Mouse (Mus musculus) liver, adult (tissue): ENCODE measurements around the gene Ar.

ENCODE experiments used
- GATA4 ChIP-seq: IDR thresholded peaks from 2 replicates; pipeline ENCODE4 v1.6.1; 2014; ENCODE audit warnings: mild to moderate bottlenecking, low read length; ENCODE audit not compliant: insufficient replicate concordance

Ar gene

DNA sequence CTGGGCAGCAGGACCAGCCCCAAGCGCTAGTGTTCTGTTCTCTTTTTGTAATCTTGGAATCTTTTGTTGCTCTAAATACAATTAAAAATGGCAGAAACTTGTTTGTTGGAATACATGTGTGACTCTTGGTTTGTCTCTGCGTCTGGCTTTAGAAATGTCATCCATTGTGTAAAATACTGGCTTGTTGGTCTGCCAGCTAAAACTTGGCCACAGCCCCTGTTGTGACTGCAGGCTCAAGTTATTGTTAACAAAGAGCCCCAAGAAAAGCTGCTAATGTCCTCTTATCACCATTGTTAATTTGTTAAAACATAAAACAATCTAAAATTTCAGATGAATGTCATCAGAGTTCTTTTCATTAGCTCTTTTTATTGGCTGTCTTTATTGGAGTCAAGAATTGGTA lies 174.5 kb downstream of the Ar start:
- no peak for TF ChIP-seq GATA4

GRCm38 (mm10) chrX:98347481-98347880 lies 198.9 kb downstream of the Ar start:
- no peak for TF ChIP-seq GATA4

DNA sequence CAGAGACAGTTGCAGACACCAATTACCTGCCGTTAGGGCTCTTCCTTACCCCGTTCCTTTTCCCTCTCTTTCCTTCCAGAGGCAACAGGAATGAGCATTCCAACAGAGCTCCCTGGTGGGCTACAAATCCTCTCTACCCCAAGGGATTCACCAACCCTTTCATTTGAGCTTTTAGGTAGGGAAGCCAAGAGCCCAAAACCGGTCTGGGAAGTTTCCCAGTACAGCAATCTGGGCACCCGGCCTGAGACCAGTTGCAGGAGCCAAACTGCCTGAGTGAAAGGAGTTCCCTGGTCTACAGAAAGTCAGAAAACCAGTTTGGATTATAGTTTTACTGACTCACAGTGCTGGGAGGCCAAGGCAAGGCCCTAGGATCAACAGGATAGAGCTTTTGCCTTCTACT lies 199.5 kb downstream of the Ar start:
- no peak for TF ChIP-seq GATA4
